Mouse (Mus musculus): ENCODE measurements around the gene Wdr90.

Wdr90 gene

DNA sequence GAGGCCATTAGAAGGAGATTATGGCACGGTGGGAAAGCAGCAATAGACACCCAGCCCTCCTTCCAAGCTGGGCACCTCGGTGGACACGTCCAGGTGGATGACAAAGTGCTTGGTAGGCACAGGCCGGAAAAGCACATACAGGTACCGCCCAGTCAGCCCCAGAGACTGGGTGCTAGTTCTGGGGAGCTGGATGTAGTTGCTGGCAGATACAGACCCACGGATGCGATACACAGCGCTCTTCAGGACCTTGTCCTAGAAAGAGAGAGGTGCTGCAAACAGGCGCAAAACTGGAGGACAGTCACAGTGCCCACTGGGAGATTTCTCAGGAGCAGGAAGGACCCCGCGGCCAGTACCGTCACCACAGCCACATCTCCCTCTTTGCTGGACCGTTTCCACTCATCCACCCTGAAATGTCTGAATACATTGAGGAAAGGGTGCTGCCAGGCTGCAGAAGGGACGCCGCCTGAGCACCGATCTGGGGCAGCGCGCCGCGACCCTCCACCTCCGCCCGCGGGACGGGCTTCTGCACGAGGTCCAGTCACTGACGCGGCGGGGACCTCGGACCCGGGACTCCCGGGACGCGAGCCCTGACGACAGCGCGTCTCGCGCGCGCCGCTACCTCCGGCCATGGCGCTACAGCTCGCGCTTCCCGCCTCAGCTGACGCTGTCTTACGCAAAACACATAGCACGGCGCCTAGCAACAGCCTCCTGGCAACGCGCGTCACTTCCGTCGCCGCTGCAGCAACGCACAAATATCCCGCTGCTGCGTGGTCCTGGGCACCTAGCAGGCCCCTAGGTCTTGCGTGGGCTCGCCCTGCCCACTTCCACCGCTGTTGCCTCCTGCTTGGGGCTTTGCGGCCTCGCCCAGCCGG is at the start of gene Wdr90:
Gene Wdr90, minus strand, starts transcription at position 670 of the 872 bp plus-strand sequence.
- no peak for DNase-seq (ENCODE audit: extremely low spot score, low read depth, low spot score)

- DNase-seq (ENCODE audit: extremely low spot score, low read depth, low spot score), result no peak
These were observed 46.3 kb upstream of the Wdr90 start for GRCm38 (mm10) chr17:25907640-25908039.

DNA sequence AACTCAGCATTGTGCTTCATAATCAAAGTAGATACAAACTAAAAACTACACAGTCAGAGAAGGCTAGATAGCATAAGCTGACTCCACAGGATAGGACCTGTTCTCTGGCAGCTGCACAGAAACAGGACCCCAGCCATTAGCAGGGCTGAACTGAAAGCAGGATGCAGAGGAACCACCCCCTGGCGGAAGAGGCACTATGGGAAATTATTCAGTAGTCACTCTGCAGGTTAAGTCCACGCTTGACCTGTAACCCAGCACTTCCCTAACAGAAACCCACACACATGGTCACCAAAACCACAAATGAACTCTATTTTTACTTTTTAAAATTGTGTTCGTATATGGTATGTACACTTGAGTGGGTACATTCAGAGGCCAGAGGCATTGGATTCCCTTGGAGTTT is 41.8 kb upstream of the Wdr90 start:
- DNase-seq (ENCODE audit: extremely low spot score, low read depth, low spot score), result no peak

DNA sequence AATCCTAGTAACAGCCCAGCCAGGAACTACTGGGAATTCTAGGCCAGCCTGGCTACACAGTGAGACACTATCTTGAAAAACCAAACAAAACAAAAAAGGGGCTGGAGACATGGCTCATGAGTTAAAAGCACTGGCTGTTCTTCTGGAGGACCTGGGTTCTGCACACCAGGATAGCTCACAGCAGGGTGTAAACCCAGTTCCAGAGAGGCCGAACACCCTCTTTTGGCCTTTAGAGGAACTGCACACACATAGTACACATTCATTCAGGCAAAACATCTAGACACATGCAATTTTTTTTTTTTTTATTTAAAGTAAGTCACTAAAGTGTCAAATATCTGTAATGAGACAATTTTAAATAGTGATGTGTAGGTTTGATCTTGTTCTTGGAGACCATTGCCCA is 38.9 kb upstream of the Wdr90 start:
- no peak for DNase-seq (ENCODE audit: extremely low spot score, low read depth, low spot score)

DNA sequence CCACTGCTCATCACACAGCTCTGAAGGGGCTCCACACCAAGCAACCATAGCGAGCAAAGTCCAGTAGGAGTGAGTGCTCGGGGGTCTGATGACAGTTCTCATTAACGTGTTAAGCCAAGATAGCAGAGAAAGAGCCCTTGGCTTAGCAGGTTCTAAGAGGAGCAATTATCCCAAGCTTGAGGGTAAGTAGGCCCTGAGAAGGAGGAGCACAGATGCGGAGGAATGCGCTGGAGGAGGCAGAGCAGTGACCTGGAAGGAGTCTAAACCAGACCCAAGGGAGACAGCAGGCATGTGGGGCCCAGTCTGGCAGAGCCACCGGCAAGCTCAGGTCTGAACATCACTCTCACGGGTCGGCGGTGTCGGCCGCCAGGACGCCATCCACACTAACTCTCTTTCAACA is 34.6 kb upstream of the Wdr90 start:
- DNase-seq (ENCODE audit: extremely low spot score, low read depth, low spot score), result no peak

GRCm38 (mm10) chr17:25895415-25895814 is 34.1 kb upstream of the Wdr90 start:
- no peak for DNase-seq (ENCODE audit: extremely low spot score, low read depth, low spot score)

GRCm38 (mm10) chr17:25893975-25894617 is 32.8 kb upstream of the Wdr90 start:
- no peak for DNase-seq (ENCODE audit: extremely low spot score, low read depth, low spot score)

- DNase-seq (ENCODE audit: extremely low spot score, low read depth, low spot score), result no peak
These were observed 27.5 kb upstream of the Wdr90 start for GRCm38 (mm10) chr17:25888837-25889236.

DNA sequence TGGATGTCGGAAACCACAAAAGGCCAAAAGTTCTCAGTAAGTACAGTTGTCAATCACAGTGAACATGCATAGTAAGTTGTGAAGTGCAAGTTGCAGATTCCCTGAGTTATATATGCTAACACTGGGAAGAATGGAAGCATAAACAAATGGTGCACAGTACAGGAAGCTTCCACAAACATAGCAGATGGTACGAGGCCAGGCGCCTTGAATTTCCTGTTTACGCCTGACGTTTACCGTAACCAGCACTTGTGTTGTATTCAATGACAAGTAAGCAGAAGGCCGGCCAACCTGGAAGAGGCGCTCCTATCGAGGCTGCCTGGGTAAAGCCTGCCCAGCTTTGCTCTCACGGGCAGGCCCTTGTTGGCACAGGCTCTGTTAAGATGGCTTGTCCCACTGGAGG is 26.2 kb upstream of the Wdr90 start:
- no peak for DNase-seq (ENCODE audit: extremely low spot score, low read depth, low spot score)

- DNase-seq (ENCODE audit: extremely low spot score, low read depth, low spot score), result no peak
These were observed 25.5 kb upstream of the Wdr90 start for GRCm38 (mm10) chr17:25886806-25887205.

GRCm38 (mm10) chr17:25885636-25886035 is 24.3 kb upstream of the Wdr90 start:
- DNase-seq (ENCODE audit: extremely low spot score, low read depth, low spot score), result no peak

- no peak for DNase-seq (ENCODE audit: extremely low spot score, low read depth, low spot score)
These were observed 22.5 kb upstream of the Wdr90 start for GRCm38 (mm10) chr17:25883824-25884223.

DNA sequence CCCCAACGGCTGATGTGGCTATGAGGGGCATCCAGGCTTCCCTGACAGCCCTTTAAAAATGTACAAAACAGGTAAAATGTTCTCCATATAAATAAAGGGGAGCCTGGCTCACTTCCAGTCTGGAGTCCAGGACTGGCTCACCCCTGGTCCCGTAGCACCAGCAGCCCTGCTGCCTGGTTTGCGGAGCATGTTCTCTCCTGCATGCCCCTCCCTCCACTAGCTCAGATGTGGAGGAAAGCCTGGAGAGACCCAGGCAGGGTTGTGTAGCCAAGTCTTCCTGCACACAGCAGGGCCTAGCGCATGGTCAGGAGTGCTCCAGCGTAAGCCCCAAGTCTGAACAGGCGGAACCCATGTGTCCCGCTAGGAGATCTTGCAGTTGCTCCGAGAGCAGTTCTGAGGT is 22.0 kb upstream of the Wdr90 start:
- no peak for DNase-seq (ENCODE audit: extremely low spot score, low read depth, low spot score)

GRCm38 (mm10) chr17:25882306-25882705 is 21.0 kb upstream of the Wdr90 start:
- DNase-seq (ENCODE audit: extremely low spot score, low read depth, low spot score), result no peak

DNA sequence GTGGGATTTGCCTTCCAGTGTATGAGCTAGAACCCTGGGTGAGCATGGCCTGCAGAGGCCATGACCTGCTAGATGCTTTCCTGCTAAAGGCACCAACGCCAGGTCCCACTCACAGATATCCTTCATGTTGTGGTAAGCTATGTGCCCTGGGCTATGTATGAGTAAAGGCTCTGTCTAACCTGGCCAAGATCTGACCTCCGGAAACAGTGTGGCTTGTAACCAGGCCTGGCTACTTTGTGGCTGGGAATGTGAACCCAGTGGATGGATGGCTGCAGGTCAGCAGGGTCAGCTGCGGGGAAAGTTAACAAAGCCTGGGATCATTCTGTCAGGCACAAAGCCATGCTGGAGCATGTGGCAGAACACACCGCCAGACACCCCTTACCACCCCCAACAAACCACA is 20.4 kb upstream of the Wdr90 start:
- DNase-seq (ENCODE audit: extremely low spot score, low read depth, low spot score), result no peak

DNA sequence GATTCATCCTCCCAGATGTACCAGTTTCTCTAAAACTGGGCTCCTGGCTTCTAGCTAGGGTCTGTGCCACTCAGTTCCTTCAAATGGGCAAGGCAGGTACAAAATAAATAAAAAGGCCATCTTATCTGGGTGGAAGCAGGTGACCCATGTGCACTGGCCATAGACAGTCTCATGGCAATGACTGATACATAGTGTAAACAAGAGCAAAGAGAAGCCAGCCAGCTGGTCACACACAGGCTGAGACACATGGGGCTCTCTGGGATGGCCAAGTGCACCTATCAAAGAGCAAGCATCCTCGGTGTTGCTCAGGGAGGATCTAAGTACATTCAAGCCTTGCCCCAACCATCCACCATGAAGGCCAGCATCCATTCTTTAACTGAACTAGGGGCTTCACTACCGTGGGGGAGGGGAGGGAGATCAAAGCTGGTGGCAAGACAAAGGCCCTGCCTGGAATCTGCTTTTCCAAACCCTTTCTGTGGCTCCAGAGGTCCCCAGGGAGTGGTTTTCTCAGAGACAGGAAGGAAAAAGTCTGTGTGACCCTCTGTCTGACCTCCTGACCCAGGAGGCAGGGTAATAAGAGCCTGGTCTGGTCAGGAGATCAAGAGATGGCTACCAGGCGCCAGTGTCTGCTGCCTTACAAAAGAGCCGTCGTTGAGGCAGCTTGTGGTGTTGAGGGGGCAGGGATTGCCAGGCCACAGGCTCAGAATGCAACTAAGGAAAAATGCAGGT is 19.8 kb upstream of the Wdr90 start:
- no peak for DNase-seq (ENCODE audit: extremely low spot score, low read depth, low spot score)

DNA sequence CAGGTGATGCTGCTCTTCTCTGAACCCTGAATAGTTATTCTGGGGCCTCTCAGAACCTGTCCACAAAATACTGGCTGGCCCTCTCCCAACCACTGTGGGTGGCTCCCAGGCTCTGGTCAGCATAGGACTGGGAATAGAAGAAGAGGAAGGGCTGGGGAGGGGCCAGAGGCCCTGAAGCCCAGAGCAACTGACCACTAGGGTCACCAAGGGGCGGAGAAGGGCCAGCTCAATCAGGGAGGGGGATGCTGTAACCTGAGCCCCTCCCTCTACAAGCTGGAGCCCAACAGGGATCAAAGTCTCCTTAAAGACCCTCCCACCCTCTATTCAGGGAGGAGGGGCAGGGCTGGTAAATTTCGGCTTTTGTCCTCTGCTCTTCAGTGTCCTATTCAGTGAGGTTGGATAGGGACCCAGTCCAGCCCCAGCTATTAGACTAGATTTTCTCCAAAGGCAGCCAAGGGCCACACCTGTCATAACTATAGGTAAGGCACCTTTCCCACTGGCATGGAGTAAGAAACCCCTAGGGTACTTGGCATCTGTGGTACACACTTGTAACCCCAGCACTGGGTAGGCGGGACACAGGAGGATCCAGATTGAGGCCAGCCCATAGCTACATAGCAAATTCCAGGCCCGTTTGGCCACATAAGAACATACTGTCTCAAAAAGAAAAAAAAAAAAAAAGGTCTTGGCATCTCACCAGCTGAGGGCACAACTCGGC is 19.1 kb upstream of the Wdr90 start, which contains the start of gene Wfikkn1:
Gene Wfikkn1, minus strand, starts transcription at position 663 of the 715 bp plus-strand sequence.
- no peak for DNase-seq (ENCODE audit: extremely low spot score, low read depth, low spot score)

DNA sequence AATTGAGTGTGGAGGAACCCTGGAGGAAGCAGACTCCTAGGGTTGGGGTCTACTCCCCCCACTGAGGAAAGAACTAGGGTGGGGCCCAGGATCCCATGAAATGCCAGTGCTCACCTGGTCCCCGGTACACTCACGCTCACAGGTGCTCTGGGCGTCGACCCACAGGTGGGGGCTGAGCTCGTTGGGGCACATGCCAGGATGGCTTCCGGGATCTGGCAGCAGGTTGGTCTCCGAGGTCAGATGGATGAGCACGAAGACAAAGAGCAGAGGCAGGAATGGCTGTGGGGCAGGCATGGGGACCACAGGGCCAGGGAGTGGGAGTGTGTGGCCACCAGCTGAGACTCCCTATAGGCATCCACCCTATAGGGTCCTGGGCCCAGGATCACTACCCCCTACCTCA is 18.4 kb upstream of the Wdr90 start:
- no peak for DNase-seq (ENCODE audit: extremely low spot score, low read depth, low spot score)

DNA sequence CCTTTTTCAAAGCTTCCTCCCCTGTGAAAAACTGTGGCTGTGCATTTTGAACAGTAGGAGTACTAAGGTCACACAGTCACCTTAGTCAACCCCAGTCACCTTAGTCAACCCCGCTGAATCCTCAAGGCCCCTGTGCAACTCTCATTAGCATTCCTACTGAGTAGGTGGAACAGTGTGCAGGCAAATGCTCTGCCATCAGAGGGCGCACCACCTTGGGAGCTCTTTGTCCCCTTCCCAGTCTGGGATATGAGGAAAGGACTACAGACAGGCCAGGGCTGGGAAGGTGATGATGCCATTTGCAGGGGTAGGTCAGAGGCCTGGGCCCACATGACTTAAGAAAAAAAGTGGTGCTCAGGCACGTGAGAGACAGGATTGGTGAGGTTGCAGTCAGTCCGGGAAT is 18.0 kb upstream of the Wdr90 start:
- no peak for DNase-seq (ENCODE audit: extremely low spot score, low read depth, low spot score)

DNA sequence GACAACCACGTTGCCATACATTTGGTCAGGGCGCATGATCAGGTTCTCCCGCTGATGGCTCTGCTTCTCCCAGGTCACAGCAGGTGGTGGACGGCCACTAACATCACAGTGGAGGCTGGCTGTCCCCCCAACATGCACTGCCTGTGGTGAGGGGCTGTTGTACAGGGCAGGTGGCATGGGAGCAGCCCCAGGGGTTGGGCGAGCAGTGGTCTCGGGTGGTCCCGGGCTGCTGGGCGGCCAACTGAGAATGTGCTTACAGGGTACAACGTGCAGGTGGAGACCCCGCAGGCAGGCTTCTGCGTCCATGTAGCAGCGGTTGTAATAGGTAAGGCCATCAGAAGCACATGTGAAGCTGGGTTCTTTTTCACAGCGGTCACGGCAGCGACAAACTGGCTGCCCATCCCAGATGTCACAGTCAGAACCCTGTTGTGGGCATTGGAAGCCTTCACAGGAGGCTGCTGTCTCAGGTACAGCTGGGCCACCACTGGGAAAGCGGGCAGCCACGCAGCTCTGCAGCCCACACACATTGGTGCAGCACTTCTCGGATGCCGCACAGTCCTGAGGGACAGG is 17.4 kb upstream of the Wdr90 start:
- DNase-seq (ENCODE audit: extremely low spot score, low read depth, low spot score), result no peak

Data from hindlimb bud, embryonic 11.5 days (tissue).